Mouse (Mus musculus): ENCODE measurements around the gene Prss43.

GRCm38 (mm10) chr9:110834961-110835360 is 8.5 kb downstream of the Prss43 start:
- no peak for TF ChIP-seq HCFC1 (IDR thresholded peaks at IDR 0.05; ENCODE audit: borderline replicate concordance, insufficient read depth, low read length)
- TF ChIP-seq ZC3H11A (IDR thresholded peaks at IDR 0.05; ENCODE audit: borderline replicate concordance, low read depth, low read length) = no peak
